8 mouse cellular contexts compared by ENCODE assay signal in genomic region chr10:41151441-41151840, GRCm38 (mm10).
DNase-seq lines count a peak whose midpoint lies in the region.

No protein-coding gene starts in this region.

- peak; percentile 30 to 43 for DNase-seq in cerebellum, postnatal 14 days
- no peak for DNase-seq in cerebellum, adult 11-12 months
- peak; percentile 45 to 59 for DNase-seq in left cerebral cortex, postnatal 14 days (ENCODE audit: low spot score in 2 of 2)
- no peak for DNase-seq in left cerebral cortex, adult 11 months (ENCODE audit: low spot score)
- DNase-seq in NIH3T3 (ENCODE audit: low read depth) = peak; percentile 51
- peak; percentile 6 to 27 for DNase-seq in left cerebral cortex, postnatal 36 days (ENCODE audit: low spot score in 2 of 2)
- DNase-seq in gastrocnemius, postnatal 14 days = no peak
- DNase-seq in c-Kit-positive CD71-positive TER-119-positive erythroid progenitor cells, embryonic 14.5 days (ENCODE audit: low spot score) = no peak

- intact Hi-C loops in left cerebral cortex, postnatal 14 days (cut with DNase I) = no loop called here
- intact Hi-C loops in left cerebral cortex, postnatal 36 days (cut with DNase I) = no loop called here
- intact Hi-C loops in gastrocnemius, postnatal 14 days (cut with DNase I; ENCODE audit: low total_unique reads) = no loop called here

Comparison
In these comparisons a context has a peak if more than half of its experiments do, and no peak if none do; other contexts are left out.
1. DNase-seq: peak in cerebellum, postnatal 14 days (2 of 2), left cerebral cortex, postnatal 14 days (2 of 2), NIH3T3 (single experiment) and left cerebral cortex, postnatal 36 days (2 of 2); none in cerebellum, adult 11-12 months (single experiment), left cerebral cortex, adult 11 months (single experiment), gastrocnemius, postnatal 14 days (single experiment) and c-Kit-positive CD71-positive TER-119-positive erythroid progenitor cells, embryonic 14.5 days (single experiment).